Mouse (Mus musculus): Measurements from ENCODE around the gene Pofut1.

GRCm38 (mm10) chr2:153208149-153208548 lies 33.2 kb upstream of the Pofut1 start:
- TF ChIP-seq CTCF (IDR thresholded peaks at IDR 0.05; ENCODE audit: extremely low read depth, insufficient read depth, insufficient read length, insufficient replicate concordance) (no peak), POLR2A (IDR thresholded peaks at IDR 0.05; ENCODE audit: low read depth, low read length) (no peak)
